Mouse (Mus musculus): ENCODE measurements around the gene Creb5. TPM values are rescaled to one million over a fixed set of nuclear protein-coding genes. Genes with fewer than 3 reads are reported as not detected.

The Creb5 gene
- 0.49 and 1.4 TPM in 2 replicates for polyA plus RNA-seq (2012; rRNA removed; ENCODE audit: low replicate concordance)

DNA sequence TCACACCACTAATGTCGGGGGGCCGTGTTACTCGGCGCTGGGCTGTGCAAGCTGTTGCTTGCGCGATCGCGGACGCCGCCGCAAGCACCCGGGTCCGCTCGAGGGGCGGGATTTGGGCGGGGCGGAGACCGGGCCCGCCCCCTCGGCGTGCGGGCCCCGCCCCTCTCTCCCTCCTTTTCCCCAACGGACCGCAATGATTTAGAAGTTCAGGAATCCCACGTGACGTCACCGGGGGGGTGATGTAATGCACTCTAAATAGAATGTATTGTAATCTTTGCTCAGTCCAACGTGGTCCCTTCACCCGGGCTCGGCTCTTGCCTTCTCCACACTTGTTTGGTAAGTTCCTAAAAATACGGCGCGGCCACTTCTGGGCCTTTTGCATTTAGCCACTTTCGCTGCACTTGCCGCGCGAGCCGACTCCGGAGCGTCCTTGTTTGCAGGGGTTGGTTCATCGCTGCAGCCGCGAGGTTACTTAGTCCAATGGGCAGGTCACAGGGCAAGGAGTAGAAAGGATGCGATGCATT lies at the start of gene Creb5:
TSS of gene Creb5 (plus strand) at position 233 of the 524 bp plus-strand sequence.

Other genes starting within 250 kb of the Creb5 start
- 0.14 and 0.61 TPM in 2 replicates for gene Jazf1, start 218.6 kb upstream of the Creb5 start, polyA plus RNA-seq (2012; rRNA removed; ENCODE audit: low replicate concordance)

All from duodenum, adult 2 months (tissue).